Mouse (Mus musculus): ENCODE data around the gene Elfn2. TPM values are rescaled to one million over a fixed set of nuclear protein-coding genes. Genes with fewer than 3 reads are reported as not detected.

Gene Elfn2
- polyA plus RNA-seq, 2 experiments: not detected

GRCm38 (mm10) chr15:78681301-78681700, 37.3 kb downstream of the Elfn2 start:
- H3K27ac ChIP-seq: no peak overlapping the region
- H3K4me1 ChIP-seq (replicated peaks; ENCODE audit: control insufficient read depth in 2 of 2, insufficient read depth in 2 of 2, low read length in 1 of 2): no peaks in the 10 kb centered on the region
- H3K9me3 ChIP-seq (ENCODE audit: control insufficient read depth, low read length): no peaks in the 10 kb centered on the region
- no peaks in the 10 kb centered on the region for H3K36me3 ChIP-seq (replicated peaks; ENCODE audit: control insufficient read depth, insufficient read depth, low read depth)
- DNase-seq (ENCODE audit: low read depth in 3 of 3, low spot score in 3 of 3) (no peak), ATAC-seq (ENCODE audit: insufficient read depth) (no peak)
- TF ChIP-seq EP300 (IDR thresholded peaks at IDR 0.05; ENCODE audit: low read depth) (no peak), CTCF (IDR thresholded peaks at IDR 0.05; ENCODE audit: low read depth) (no peak)
- H3K4me3 ChIP-seq (ENCODE audit: insufficient read depth in 1 of 2, low read depth in 2 of 2, low read length in 2 of 2): no peak overlapping the region
- 75% methylated on average over 8 of the region's 8 CpGs for whole genome bisulfite sequencing (ENCODE audit: insufficient replicate concordance)
- H3K9ac ChIP-seq (replicated peaks): no peak overlapping the region
- H3K27me3 ChIP-seq (ENCODE audit: control insufficient read depth, insufficient read depth, low read length): no peaks in the 10 kb centered on the region
- no peak overlapping the region for H3K4me2 ChIP-seq (ENCODE audit: low read depth)

GRCm38 (mm10) chr15:78680291-78680690, 38.3 kb downstream of the Elfn2 start:
- ATAC-seq (ENCODE audit: insufficient read depth): no peak
- Histone ChIP-seq H3K4me3 (ENCODE audit: insufficient read depth in 1 of 2, low read depth in 2 of 2, low read length in 2 of 2) (no peak overlapping the region), H3K4me2 (ENCODE audit: low read depth) (no peak overlapping the region), H3K27ac (no peak overlapping the region), H3K4me1 (replicated peaks; ENCODE audit: control insufficient read depth in 2 of 2, insufficient read depth in 2 of 2, low read length in 1 of 2) (no peaks in the 10 kb centered on the region), H3K36me3 (replicated peaks; ENCODE audit: control insufficient read depth, insufficient read depth, low read depth) (no peaks in the 10 kb centered on the region), H3K9me3 (ENCODE audit: control insufficient read depth, low read length) (no peaks in the 10 kb centered on the region), H3K27me3 (ENCODE audit: control insufficient read depth, insufficient read depth, low read length) (no peaks in the 10 kb centered on the region), H3K9ac (replicated peaks) (no peak overlapping the region)
- TF ChIP-seq CTCF (IDR thresholded peaks at IDR 0.05; ENCODE audit: low read depth): no peak
- no peak for TF ChIP-seq EP300 (IDR thresholded peaks at IDR 0.05; ENCODE audit: low read depth)
- WGBS (ENCODE audit: insufficient replicate concordance): 66% methylated on average over 22 of the region's 22 CpGs
- no peak for DNase-seq (ENCODE audit: low read depth in 3 of 3, low spot score in 3 of 3)

- Histone ChIP-seq H3K9ac (replicated peaks) (no peak overlapping the region), H3K4me1 (replicated peaks; ENCODE audit: control insufficient read depth in 2 of 2, insufficient read depth in 2 of 2, low read length in 1 of 2) (no peaks in the 10 kb centered on the region), H3K9me3 (ENCODE audit: control insufficient read depth, low read length) (no peaks in the 10 kb centered on the region), H3K4me3 (ENCODE audit: insufficient read depth in 1 of 2, low read depth in 2 of 2, low read length in 2 of 2) (no peak overlapping the region), H3K36me3 (replicated peaks; ENCODE audit: control insufficient read depth, insufficient read depth, low read depth) (no peaks in the 10 kb centered on the region), H3K4me2 (ENCODE audit: low read depth) (no peak overlapping the region), H3K27ac (no peak overlapping the region), H3K27me3 (ENCODE audit: control insufficient read depth, insufficient read depth, low read length) (no peaks in the 10 kb centered on the region; the same call in 1 of the 2 replicates)
- DNase-seq (ENCODE audit: low read depth in 3 of 3, low spot score in 3 of 3) (no peak), ATAC-seq (ENCODE audit: insufficient read depth) (no peak)
- 42% methylated on average over 5 of the region's 5 CpGs for WGBS (ENCODE audit: insufficient replicate concordance)
- TF ChIP-seq EP300 (IDR thresholded peaks at IDR 0.05; ENCODE audit: low read depth): no peak
- no peak for TF ChIP-seq CTCF (IDR thresholded peaks at IDR 0.05; ENCODE audit: low read depth)
These were observed 40.9 kb downstream of the Elfn2 start for GRCm38 (mm10) chr15:78677708-78678107.

GRCm38 (mm10) chr15:78677015-78677414, 41.6 kb downstream of the Elfn2 start:
- Histone ChIP-seq H3K9ac (replicated peaks) (no peak overlapping the region), H3K27ac (no peak overlapping the region), H3K36me3 (replicated peaks; ENCODE audit: control insufficient read depth, insufficient read depth, low read depth) (no peaks in the 10 kb centered on the region), H3K27me3 (ENCODE audit: control insufficient read depth, insufficient read depth, low read length) (peaks cover 7% of the 10 kb centered on the region), H3K4me1 (replicated peaks; ENCODE audit: control insufficient read depth in 2 of 2, insufficient read depth in 2 of 2, low read length in 1 of 2) (no peaks in the 10 kb centered on the region), H3K9me3 (ENCODE audit: control insufficient read depth, low read length) (no peaks in the 10 kb centered on the region), H3K4me2 (ENCODE audit: low read depth) (no peak overlapping the region), H3K4me3 (ENCODE audit: insufficient read depth in 1 of 2, low read depth in 2 of 2, low read length in 2 of 2) (no peak overlapping the region)
- ATAC-seq (ENCODE audit: insufficient read depth) (no peak), DNase-seq (ENCODE audit: low read depth in 3 of 3, low spot score in 3 of 3) (no peak)
- TF ChIP-seq EP300 (IDR thresholded peaks at IDR 0.05; ENCODE audit: low read depth): no peak
- no peak for TF ChIP-seq CTCF (IDR thresholded peaks at IDR 0.05; ENCODE audit: low read depth)
- 70% methylated on average over 9 of the region's 9 CpGs for WGBS (ENCODE audit: insufficient replicate concordance)

- TF ChIP-seq CTCF (IDR thresholded peaks at IDR 0.05; ENCODE audit: low read depth) (no peak), EP300 (IDR thresholded peaks at IDR 0.05; ENCODE audit: low read depth) (no peak)
- H3K9me3 ChIP-seq (ENCODE audit: control insufficient read depth, low read length): no peaks in the 10 kb centered on the region
- H3K4me2 ChIP-seq (ENCODE audit: low read depth): no peak overlapping the region
- WGBS (ENCODE audit: insufficient replicate concordance): 40% methylated on average over 6 of the region's 6 CpGs
- no peaks in the 10 kb centered on the region for H3K4me1 ChIP-seq (replicated peaks; ENCODE audit: control insufficient read depth in 2 of 2, insufficient read depth in 2 of 2, low read length in 1 of 2)
- no peak overlapping the region for H3K4me3 ChIP-seq (ENCODE audit: insufficient read depth in 1 of 2, low read depth in 2 of 2, low read length in 2 of 2)
- DNase-seq (ENCODE audit: low read depth in 3 of 3, low spot score in 3 of 3) (no peak), ATAC-seq (ENCODE audit: insufficient read depth) (no peak)
- H3K27me3 ChIP-seq (ENCODE audit: control insufficient read depth, insufficient read depth, low read length): peaks cover 12% of the 10 kb centered on the region
- no peaks in the 10 kb centered on the region for H3K36me3 ChIP-seq (replicated peaks; ENCODE audit: control insufficient read depth, insufficient read depth, low read depth)
- H3K9ac ChIP-seq (replicated peaks): no peak overlapping the region
- no peak overlapping the region for H3K27ac ChIP-seq
These were observed 43.6 kb downstream of the Elfn2 start for GRCm38 (mm10) chr15:78674912-78675412.
